Mouse (Mus musculus): ENCODE measurements around the gene Gm15737. TPM values are rescaled to one million over a fixed set of nuclear protein-coding genes. Genes with fewer than 3 reads are reported as not detected.

The Gm15737 gene
- polyA plus RNA-seq, 1 experiment: not detected

- Histone ChIP-seq H3K4me1 (ENCODE audit: control insufficient read depth, insufficient read depth, low read length) (no peaks in the 10 kb centered on the region), H3K4me3 (replicated peaks; ENCODE audit: insufficient read depth, low read depth, low read length) (no peak overlapping the region), H3K27ac (ENCODE audit: insufficient read depth, low read length) (no peak overlapping the region), H3K27me3 (ENCODE audit: control insufficient read depth, insufficient read depth, low read length) (no peaks in the 10 kb centered on the region)
- no peak for DNase-seq
- TF ChIP-seq POLR2A (IDR thresholded peaks at IDR 0.05; ENCODE audit: borderline replicate concordance, insufficient read depth, low read length): no peak
- TF ChIP-seq CTCF (IDR thresholded peaks at IDR 0.05; ENCODE audit: borderline replicate concordance, insufficient read depth, low read depth, low read length): no peak
- WGBS: 92% methylated on average over 2 of the region's 2 CpGs
Measured at GRCm38 (mm10) chr6:92875340-92875739, 6.2 kb downstream of the Gm15737 start.

- DNase-seq: no peak
- TF ChIP-seq POLR2A (IDR thresholded peaks at IDR 0.05; ENCODE audit: borderline replicate concordance, insufficient read depth, low read length): no peak
- no peak for TF ChIP-seq CTCF (IDR thresholded peaks at IDR 0.05; ENCODE audit: borderline replicate concordance, insufficient read depth, low read depth, low read length)
- Histone ChIP-seq H3K27ac (ENCODE audit: insufficient read depth, low read length) (no peak overlapping the region), H3K27me3 (ENCODE audit: control insufficient read depth, insufficient read depth, low read length) (no peaks in the 10 kb centered on the region), H3K4me1 (ENCODE audit: control insufficient read depth, insufficient read depth, low read length) (no peaks in the 10 kb centered on the region), H3K4me3 (replicated peaks; ENCODE audit: insufficient read depth, low read depth, low read length) (no peak overlapping the region)
- WGBS: 86% methylated on average over 5 of the region's 5 CpGs
Measured at GRCm38 (mm10) chr6:92876121-92876520, 7.0 kb downstream of the Gm15737 start.

DNA sequence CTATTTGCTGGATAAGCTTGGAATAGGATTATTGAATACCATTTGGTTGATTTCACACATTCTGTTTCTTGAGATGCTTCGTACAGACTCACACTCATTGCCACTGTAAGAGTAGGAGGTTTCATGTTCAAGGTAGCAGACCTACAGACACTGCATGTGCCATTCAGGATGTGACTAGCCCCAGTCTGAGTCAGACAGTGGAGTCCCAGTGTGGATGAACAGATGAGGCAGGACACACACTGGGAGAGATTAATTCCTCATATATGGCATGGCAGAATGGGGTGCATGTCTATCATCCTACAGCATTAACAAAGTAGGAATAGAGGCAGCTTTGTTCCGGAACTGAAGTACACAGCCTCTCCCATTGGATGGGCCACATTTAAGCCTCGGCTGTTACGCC is 8.1 kb downstream of the Gm15737 start:
- 96% methylated on average over 4 of the region's 4 CpGs for WGBS
- Histone ChIP-seq H3K27me3 (ENCODE audit: control insufficient read depth, insufficient read depth, low read length) (no peaks in the 10 kb centered on the region), H3K4me1 (ENCODE audit: control insufficient read depth, insufficient read depth, low read length) (no peaks in the 10 kb centered on the region), H3K27ac (ENCODE audit: insufficient read depth, low read length) (no peak overlapping the region), H3K4me3 (replicated peaks; ENCODE audit: insufficient read depth, low read depth, low read length) (no peak overlapping the region)
- no peak for DNase-seq
- TF ChIP-seq CTCF (IDR thresholded peaks at IDR 0.05; ENCODE audit: borderline replicate concordance, insufficient read depth, low read depth, low read length): no peak
- no peak for TF ChIP-seq POLR2A (IDR thresholded peaks at IDR 0.05; ENCODE audit: borderline replicate concordance, insufficient read depth, low read length)

GRCm38 (mm10) chr6:92878771-92879170 is 9.6 kb downstream of the Gm15737 start:
- Histone ChIP-seq H3K4me1 (ENCODE audit: control insufficient read depth, insufficient read depth, low read length) (no peaks in the 10 kb centered on the region), H3K27me3 (ENCODE audit: control insufficient read depth, insufficient read depth, low read length) (no peaks in the 10 kb centered on the region), H3K4me3 (replicated peaks; ENCODE audit: insufficient read depth, low read depth, low read length) (no peak overlapping the region), H3K27ac (ENCODE audit: insufficient read depth, low read length) (no peak overlapping the region)
- 97% methylated on average over 5 of the region's 5 CpGs for whole genome bisulfite sequencing
- TF ChIP-seq POLR2A (IDR thresholded peaks at IDR 0.05; ENCODE audit: borderline replicate concordance, insufficient read depth, low read length): no peak
- DNase-seq: no peak

DNA sequence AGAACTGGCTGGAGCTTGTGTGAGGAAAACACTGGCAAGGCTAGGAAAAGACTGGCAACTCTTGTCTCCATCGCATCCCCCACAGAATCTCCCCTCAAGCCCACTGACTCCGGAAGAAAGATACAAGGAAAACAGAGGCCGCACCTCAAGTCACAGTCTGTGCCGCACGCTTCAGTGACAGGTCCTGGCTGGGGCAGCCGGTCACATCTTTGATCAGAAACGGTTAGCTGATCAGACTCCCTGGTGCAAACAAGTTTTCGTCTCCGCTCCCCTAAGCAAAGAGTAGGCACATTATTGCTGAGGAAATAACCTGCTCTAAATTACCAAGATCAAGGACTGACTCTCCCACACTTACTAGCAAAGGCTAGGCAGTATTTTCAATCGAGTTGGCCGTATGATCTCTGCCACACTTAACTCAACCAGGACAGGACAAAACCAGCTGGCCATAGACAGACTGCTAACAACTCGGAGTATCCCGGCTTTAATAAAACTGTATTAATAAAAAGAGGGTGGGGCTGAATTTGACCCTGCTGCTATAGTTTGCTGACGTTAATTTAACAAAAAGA is 10.6 kb downstream of the Gm15737 start:
- no peak overlapping the region for H3K27ac ChIP-seq (ENCODE audit: insufficient read depth, low read length)
- H3K4me1 ChIP-seq (ENCODE audit: control insufficient read depth, insufficient read depth, low read length): no peaks in the 10 kb centered on the region
- no peaks in the 10 kb centered on the region for H3K27me3 ChIP-seq (ENCODE audit: control insufficient read depth, insufficient read depth, low read length)
- H3K4me3 ChIP-seq (replicated peaks; ENCODE audit: insufficient read depth, low read depth, low read length): no peak overlapping the region
- 53% methylated on average over 14 of the region's 14 CpGs for WGBS
- DNase-seq: no peak
- TF ChIP-seq CTCF (IDR thresholded peaks at IDR 0.05; ENCODE audit: borderline replicate concordance, insufficient read depth, low read depth, low read length) (no peak), POLR2A (IDR thresholded peaks at IDR 0.05; ENCODE audit: borderline replicate concordance, insufficient read depth, low read length) (no peak)

DNA sequence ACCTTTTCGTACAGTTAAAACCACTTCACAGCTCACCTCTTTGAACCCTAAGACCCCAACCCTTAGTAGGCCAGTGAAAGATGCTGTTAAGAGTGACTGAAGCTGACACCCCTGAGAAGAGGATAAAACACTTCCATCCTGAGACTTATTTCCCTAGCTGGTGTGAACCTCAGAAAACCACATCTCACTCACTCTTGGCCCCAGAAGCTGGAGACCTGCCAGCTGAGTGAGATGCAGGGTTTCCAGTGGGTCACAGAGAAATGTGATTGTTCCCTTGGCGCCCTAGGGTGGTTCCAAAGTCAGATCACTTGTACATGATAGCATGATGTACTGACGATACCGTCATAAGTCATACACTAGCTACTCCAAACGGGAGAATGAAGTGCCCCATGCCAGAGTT is 13.3 kb downstream of the Gm15737 start:
- H3K27ac ChIP-seq (ENCODE audit: insufficient read depth, low read length): no peak overlapping the region
- H3K27me3 ChIP-seq (ENCODE audit: control insufficient read depth, insufficient read depth, low read length): no peaks in the 10 kb centered on the region
- TF ChIP-seq CTCF (IDR thresholded peaks at IDR 0.05; ENCODE audit: borderline replicate concordance, insufficient read depth, low read depth, low read length) (no peak), POLR2A (IDR thresholded peaks at IDR 0.05; ENCODE audit: borderline replicate concordance, insufficient read depth, low read length) (no peak)
- no peak overlapping the region for H3K4me3 ChIP-seq (replicated peaks; ENCODE audit: insufficient read depth, low read depth, low read length)
- H3K4me1 ChIP-seq (ENCODE audit: control insufficient read depth, insufficient read depth, low read length): no peaks in the 10 kb centered on the region
- WGBS: 72% methylated on average over 5 of the region's 5 CpGs
- DNase-seq: no peak

DNA sequence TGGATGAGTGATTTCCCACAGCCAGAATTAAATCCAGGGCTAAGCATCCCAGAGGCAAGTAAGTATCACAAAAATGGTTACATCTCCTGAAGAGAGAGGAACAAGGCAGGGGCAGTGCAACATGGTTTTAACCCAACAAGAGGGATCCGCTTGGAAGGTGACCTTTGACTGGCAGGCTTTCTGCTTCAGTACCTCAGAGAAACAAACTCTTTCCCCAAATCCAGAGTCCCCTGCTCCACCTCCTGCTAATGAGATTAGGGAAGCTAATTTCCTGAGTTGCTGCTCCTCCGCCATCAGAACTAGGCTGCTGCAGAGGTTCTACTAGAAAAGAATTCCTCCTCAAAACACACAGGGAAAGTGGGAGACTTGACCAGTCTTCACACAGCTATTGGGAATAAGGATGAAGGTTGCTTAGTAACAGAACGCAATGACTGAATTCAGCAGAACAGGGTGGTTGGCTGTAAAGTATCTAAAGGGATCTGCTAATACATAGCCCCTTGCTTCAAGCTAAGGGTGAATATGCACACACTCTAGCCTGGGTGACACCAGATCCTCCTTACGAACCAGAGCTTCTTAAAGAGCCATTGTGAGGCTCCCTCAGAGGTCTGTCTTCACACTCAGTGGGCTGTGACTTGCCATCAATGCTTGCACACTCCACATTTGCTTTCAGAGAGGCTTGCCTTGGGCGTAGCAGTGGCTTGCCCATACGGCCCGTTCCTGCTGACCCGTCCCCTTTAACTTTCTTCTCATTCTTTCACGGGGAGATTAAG is 14.2 kb downstream of the Gm15737 start:
- H3K27ac ChIP-seq (ENCODE audit: insufficient read depth, low read length): no peak overlapping the region
- H3K4me1 ChIP-seq (ENCODE audit: control insufficient read depth, insufficient read depth, low read length): no peaks in the 10 kb centered on the region
- WGBS: 54% methylated on average over 9 of the region's 9 CpGs
- H3K27me3 ChIP-seq (ENCODE audit: control insufficient read depth, insufficient read depth, low read length): no peaks in the 10 kb centered on the region
- no peak for DNase-seq
- no peak overlapping the region for H3K4me3 ChIP-seq (replicated peaks; ENCODE audit: insufficient read depth, low read depth, low read length)
- no peak for TF ChIP-seq CTCF (IDR thresholded peaks at IDR 0.05; ENCODE audit: borderline replicate concordance, insufficient read depth, low read depth, low read length)

GRCm38 (mm10) chr6:92891535-92891934 is 22.4 kb downstream of the Gm15737 start:
- no peak for TF ChIP-seq POLR2A (IDR thresholded peaks at IDR 0.05; ENCODE audit: borderline replicate concordance, insufficient read depth, low read length)
- no peak for TF ChIP-seq CTCF (IDR thresholded peaks at IDR 0.05; ENCODE audit: borderline replicate concordance, insufficient read depth, low read depth, low read length)
- H3K27ac ChIP-seq (ENCODE audit: insufficient read depth, low read length): no peak overlapping the region
- no peaks in the 10 kb centered on the region for H3K27me3 ChIP-seq (ENCODE audit: control insufficient read depth, insufficient read depth, low read length)
- DNase-seq: no peak
- no peaks in the 10 kb centered on the region for H3K4me1 ChIP-seq (ENCODE audit: control insufficient read depth, insufficient read depth, low read length)
- H3K4me3 ChIP-seq (replicated peaks; ENCODE audit: insufficient read depth, low read depth, low read length): no peak overlapping the region
- WGBS: 64% methylated on average over 1 of the region's 1 CpGs
